Mouse (Mus musculus): Measurements from ENCODE around the gene Drc7. TPM values are rescaled to one million over a fixed set of nuclear protein-coding genes. Genes with fewer than 3 reads are reported as not detected.

Drc7 gene
- not detected for polyA plus RNA-seq (2012; fragmentation: generic; extraction: Trizol)

GRCm38 (mm10) chr8:95054927-95055510 lies at the start of gene Drc7:
Drc7 (plus strand) TSS chr8:95055103.

GRCm38 (mm10) chr8:95017451-95017850 lies 37.5 kb upstream of the Drc7 start, which contains the start of gene Adgrg3:
Adgrg3 (plus strand) TSS chr8:95017692.

GRCm38 (mm10) chr8:95080381-95081341 lies 25.8 kb downstream of the Drc7 start, which contains the start of gene Katnb1:
Katnb1 (plus strand) TSS chr8:95081186.

Other genes with a start within 250 kb of the Drc7 start
- gene Ccl17, start 244.7 kb upstream of the Drc7 start, polyA plus RNA-seq (2012; fragmentation: generic; extraction: Trizol), result 1 to 10 TPM; 4.4 TPM
- 10 to 100 TPM; 19.7 to 59.9 TPM for gene Coq9, start 216.8 kb upstream of the Drc7 start, polyA plus RNA-seq (2012; fragmentation: generic; extraction: Trizol)
- 10 to 100 TPM; 31.2 to 79.3 TPM for gene Ciapin1, start 216.7 kb upstream of the Drc7 start, polyA plus RNA-seq (2012; fragmentation: generic; extraction: Trizol)
- 10 to 100 TPM; 63.1 to 72.9 TPM for gene Polr2c, start 197.7 kb upstream of the Drc7 start, polyA plus RNA-seq (2012; fragmentation: generic; extraction: Trizol)
- 1 to 10 TPM; 2.9 to 9.3 TPM for gene Dok4, start 178.8 kb upstream of the Drc7 start, polyA plus RNA-seq (2012; fragmentation: generic; extraction: Trizol)
- gene Ccdc102a, start 137.0 kb upstream of the Drc7 start, polyA plus RNA-seq (2012; fragmentation: generic; extraction: Trizol), result 10 to 100 TPM; 14.2 to 48.4 TPM
- gene Adgrg5, start 131.4 kb upstream of the Drc7 start, polyA plus RNA-seq (2012; fragmentation: generic; extraction: Trizol), result under 1 TPM in 1 of 2 experiments, not detected in 1; 0.04 TPM
- 1 to 10 TPM; 1.2 to 1.9 TPM for gene Adgrg1, start 80.4 kb upstream of the Drc7 start, polyA plus RNA-seq (2012; fragmentation: generic; extraction: Trizol)
- gene Adgrg3, start 37.4 kb upstream of the Drc7 start, polyA plus RNA-seq (2012; fragmentation: generic; extraction: Trizol), result under 1 TPM in 1 of 2 experiments, not detected in 1; 0.01 TPM
- gene Katnb1, start 26.1 kb downstream of the Drc7 start, polyA plus RNA-seq (2012; fragmentation: generic; extraction: Trizol), result 10 to 100 TPM; 17.6 to 21.3 TPM
- 10 to 100 TPM in 1 of 2 experiments, 1 to 10 TPM in 1; 3.6 to 10.5 TPM for gene Kifc3, start 147.7 kb downstream of the Drc7 start, polyA plus RNA-seq (2012; fragmentation: generic; extraction: Trizol)